Mouse (Mus musculus) ES-Bruce4 (cell line): Measurements from ENCODE around the gene Pcnx. TPM values are rescaled to one million over a fixed set of nuclear protein-coding genes. Genes with fewer than 3 reads are reported as not detected.

Source experiments
- H3K27ac ChIP-seq: 2 replicates; pipeline ENCODE4 v1.5.1; 2012; ENCODE audit warnings: low read length, inconsistent platforms; ENCODE audit not compliant: insufficient read depth
- H3K27me3 ChIP-seq: 2 replicates; pipeline ENCODE4 v1.6.1; 2012; ENCODE audit warnings: mild to moderate bottlenecking, low read length, inconsistent platforms; ENCODE audit not compliant: control insufficient read depth, poor library complexity, insufficient read depth, severe bottlenecking
- H3K36me3 ChIP-seq: 2 replicates; pipeline ENCODE4 v1.6.1; 2012; ENCODE audit warnings: inconsistent platforms, mild to moderate bottlenecking, low read length, moderate library complexity; ENCODE audit not compliant: control insufficient read depth, poor library complexity, insufficient read depth, severe bottlenecking
- H3K4me1 ChIP-seq: one replicate; pipeline ENCODE4 v1.8.1; 2011; ENCODE audit warnings: low read length; ENCODE audit not compliant: control insufficient read depth, insufficient read depth
- H3K4me3 ChIP-seq: 2 replicates; pipeline ENCODE4 v1.5.1; 2011; ENCODE audit warnings: low read depth, mild to moderate bottlenecking, low read length
- H3K9ac ChIP-seq: 2 replicates; pipeline ENCODE4 v1.6.1; 2012; ENCODE audit warnings: low read depth, mild to moderate bottlenecking, inconsistent platforms; ENCODE audit not compliant: poor library complexity, severe bottlenecking
- H3K9me3 ChIP-seq: replicated peaks from 2 replicates; pipeline ENCODE4 v1.6.1; 2012; ENCODE audit warnings: mild to moderate bottlenecking, low read length, inconsistent platforms; ENCODE audit not compliant: control insufficient read depth, poor library complexity, insufficient read depth, severe bottlenecking
- CTCF ChIP-seq: IDR thresholded peaks from one replicate; pipeline ENCODE4 v1.8.1; 2011; ENCODE audit warnings: low read depth, low read length
- EP300 ChIP-seq: IDR thresholded peaks from 2 replicates; pipeline ENCODE4 v1.6.1; 2011; ENCODE audit warnings: low read depth, low read length; ENCODE audit not compliant: insufficient read depth
- POLR2A ChIP-seq: IDR thresholded peaks from one replicate; pipeline ENCODE4 v1.8.1; 2011; ENCODE audit warnings: low read length; ENCODE audit not compliant: insufficient read depth
- polyA plus RNA-seq: library from polyadenylated mRNA; stranded (reverse); fragments of >200 nt; gene quantifications from 2 replicates; pipeline ENCODE4 v1.2.4, GENCODE M21; 2011; ENCODE audit warnings: low read depth; ENCODE audit not compliant: missing spikeins, insufficient read depth, insufficient read length

The Pcnx gene
- polyA plus RNA-seq, 1 experiment: 18.5 TPM

DNA sequence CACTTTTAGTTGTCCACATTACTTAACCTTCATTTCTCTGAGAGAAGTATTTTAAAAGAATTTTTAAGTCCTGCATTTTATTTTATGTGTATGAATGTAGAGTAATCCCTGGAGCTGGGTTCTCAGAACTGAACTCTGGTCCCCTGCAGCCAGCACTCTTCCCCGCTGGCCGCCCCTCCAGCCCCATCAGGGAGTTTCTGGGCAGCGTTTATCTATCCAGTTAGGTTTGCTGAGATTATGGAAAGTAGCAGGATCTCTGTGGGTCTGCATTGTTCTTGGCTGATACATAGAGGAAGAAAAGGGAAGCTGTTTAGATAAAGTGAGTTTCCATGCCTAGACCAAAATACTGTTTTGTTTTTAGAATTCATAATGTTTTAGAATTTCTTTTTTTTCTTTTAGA lies 63.0 kb downstream of the Pcnx start:
- H3K27ac ChIP-seq: no peak overlapping the region
- H3K27me3 ChIP-seq: no peaks in the 10 kb centered on the region
- H3K9me3 ChIP-seq: no peaks in the 10 kb centered on the region
- H3K4me1 ChIP-seq: no peaks in the 10 kb centered on the region
- H3K4me3 ChIP-seq: no peak overlapping the region
- TF ChIP-seq POLR2A: no peak
- no peak for TF ChIP-seq CTCF
- no peak for TF ChIP-seq EP300
- H3K36me3 ChIP-seq: no peaks in the 10 kb centered on the region
- no peak overlapping the region for H3K9ac ChIP-seq

DNA sequence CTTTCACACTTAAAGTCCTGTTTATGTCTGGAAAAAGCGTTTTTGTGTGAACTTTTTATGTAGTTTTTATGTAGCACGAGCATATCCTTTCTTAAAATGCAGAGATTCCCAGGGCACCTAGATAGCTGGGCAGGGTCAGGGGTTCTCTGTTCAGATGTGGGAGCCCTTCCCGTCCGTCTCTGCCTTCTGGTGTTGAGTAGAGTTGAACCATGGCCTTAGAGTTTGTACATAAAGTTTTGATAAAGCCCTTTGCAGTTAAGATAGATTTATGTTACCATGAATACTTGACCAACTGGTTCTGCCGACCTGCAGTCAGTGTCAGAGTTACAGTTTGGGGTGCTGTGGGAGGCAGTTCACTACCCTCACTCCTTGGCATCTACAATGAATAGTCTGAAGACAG lies 67.3 kb downstream of the Pcnx start:
- Histone ChIP-seq H3K4me3 (no peak overlapping the region), H3K27ac (no peak overlapping the region), H3K9ac (no peak overlapping the region), H3K36me3 (no peaks in the 10 kb centered on the region), H3K4me1 (no peaks in the 10 kb centered on the region), H3K27me3 (no peaks in the 10 kb centered on the region), H3K9me3 (no peaks in the 10 kb centered on the region)
- TF ChIP-seq EP300 (no peak), CTCF (no peak), POLR2A (no peak)

DNA sequence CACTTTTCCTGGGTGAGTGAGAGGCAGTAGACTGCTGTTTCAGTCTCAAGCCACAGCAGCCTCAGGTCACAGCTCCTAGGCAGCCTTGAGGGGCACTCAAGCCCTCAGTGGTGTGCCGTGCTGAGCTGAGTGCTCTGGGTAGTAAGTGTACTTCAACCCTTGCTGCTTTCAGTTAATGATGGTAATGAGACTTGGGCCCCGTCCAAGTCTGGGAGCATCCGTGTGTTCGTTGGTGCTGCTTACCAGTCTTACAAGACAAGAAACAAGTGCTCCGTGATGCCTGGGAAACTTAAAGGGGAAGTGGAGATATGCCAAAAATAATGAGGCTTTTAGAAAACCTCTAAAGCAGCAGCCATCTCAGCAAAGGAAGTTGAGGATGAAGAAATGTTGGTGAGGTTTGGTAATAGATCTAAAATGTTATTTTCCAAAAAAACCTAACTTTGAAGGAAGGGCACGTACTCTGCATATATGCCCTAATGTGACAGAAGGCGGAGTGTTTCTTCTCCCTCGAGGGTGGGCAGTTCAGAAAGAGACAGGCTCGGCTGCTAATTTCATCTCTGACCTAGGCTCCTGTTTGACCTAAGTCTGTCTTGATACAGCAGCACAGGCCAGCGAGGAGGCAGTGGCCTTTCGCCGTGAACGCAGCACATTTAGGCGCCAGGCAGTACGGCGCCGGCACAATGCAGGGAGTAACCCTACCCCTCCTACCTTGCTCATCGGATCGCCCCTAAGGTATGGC lies 68.0 kb downstream of the Pcnx start:
- TF ChIP-seq CTCF: no peak
- no peak for TF ChIP-seq POLR2A
- no peaks in the 10 kb centered on the region for H3K9me3 ChIP-seq
- no peak overlapping the region for H3K4me3 ChIP-seq
- no peaks in the 10 kb centered on the region for H3K27me3 ChIP-seq
- no peaks in the 10 kb centered on the region for H3K36me3 ChIP-seq
- H3K27ac ChIP-seq: no peak overlapping the region
- no peak overlapping the region for H3K9ac ChIP-seq
- no peaks in the 10 kb centered on the region for H3K4me1 ChIP-seq

DNA sequence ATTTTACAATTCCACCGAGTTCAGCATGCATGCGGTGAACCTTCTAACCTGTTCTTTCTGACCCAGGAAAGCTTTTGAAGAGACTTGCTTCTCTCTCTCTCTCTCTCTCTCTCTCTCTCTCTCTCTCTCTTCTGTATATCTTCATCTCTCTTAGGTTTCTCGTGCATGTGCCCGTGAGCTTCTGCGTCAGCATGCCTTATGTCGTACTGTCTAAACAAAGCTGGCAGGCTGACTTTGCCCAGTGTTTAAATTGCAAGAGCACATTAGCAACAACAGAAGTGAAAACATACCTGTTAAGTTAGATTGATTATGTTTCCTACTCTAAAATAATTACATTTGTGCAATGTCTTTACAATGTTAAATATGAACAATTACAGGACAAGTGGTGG lies 68.6 kb downstream of the Pcnx start:
- H3K4me1 ChIP-seq: no peaks in the 10 kb centered on the region
- H3K9ac ChIP-seq: no peak overlapping the region
- H3K9me3 ChIP-seq: no peaks in the 10 kb centered on the region
- no peak overlapping the region for H3K27ac ChIP-seq
- TF ChIP-seq POLR2A (no peak), CTCF (no peak), EP300 (no peak)
- H3K36me3 ChIP-seq: no peaks in the 10 kb centered on the region
- no peaks in the 10 kb centered on the region for H3K27me3 ChIP-seq
- H3K4me3 ChIP-seq: no peak overlapping the region

DNA sequence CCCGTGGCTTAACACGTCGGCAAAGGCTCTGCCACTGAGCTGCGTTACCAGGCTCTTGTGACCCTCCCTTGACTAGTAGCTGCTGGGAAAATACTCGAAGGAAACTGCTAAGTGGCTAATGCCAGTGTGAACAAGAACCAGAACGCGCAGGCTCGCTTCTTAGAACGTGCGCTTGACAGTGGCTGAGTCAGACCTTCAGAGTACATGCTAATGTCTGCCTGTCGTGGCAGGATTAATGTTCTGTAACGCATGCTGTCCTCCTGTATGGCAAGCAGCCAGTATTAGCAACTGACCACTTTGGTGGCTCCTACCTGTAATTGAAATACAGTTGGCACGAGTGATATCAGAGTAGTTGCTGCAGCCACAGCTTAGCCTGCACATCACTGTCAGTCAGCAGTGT lies 72.2 kb downstream of the Pcnx start:
- H3K4me3 ChIP-seq: no peak overlapping the region
- TF ChIP-seq CTCF (no peak), POLR2A (no peak), EP300 (no peak)
- H3K36me3 ChIP-seq: no peaks in the 10 kb centered on the region
- H3K9ac ChIP-seq: no peak overlapping the region
- H3K27me3 ChIP-seq: no peaks in the 10 kb centered on the region
- no peaks in the 10 kb centered on the region for H3K9me3 ChIP-seq
- no peaks in the 10 kb centered on the region for H3K4me1 ChIP-seq
- no peak overlapping the region for H3K27ac ChIP-seq

DNA sequence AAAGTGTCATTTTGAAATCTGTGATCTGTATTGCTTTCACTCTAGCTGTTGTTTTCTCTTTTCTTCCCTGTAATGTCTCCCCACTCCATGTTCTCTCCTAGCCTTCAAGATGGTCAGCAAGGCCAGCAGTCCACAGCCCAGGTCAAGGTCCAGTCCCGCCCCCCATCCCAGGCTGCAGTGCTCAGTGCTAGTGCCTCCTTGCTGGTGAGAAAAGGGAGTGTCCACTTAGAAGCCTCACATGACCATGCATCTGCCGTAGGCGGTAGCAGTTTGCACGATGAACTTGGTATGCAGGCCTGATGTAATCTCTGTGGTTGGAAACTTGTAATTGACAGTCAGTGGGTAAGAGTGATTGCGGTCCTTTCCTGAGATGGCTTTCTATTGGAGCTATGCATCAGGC lies 73.6 kb downstream of the Pcnx start:
- no peaks in the 10 kb centered on the region for H3K36me3 ChIP-seq
- no peak overlapping the region for H3K27ac ChIP-seq
- no peak overlapping the region for H3K4me3 ChIP-seq
- no peak overlapping the region for H3K9ac ChIP-seq
- H3K4me1 ChIP-seq: no peaks in the 10 kb centered on the region
- TF ChIP-seq POLR2A (no peak), EP300 (no peak), CTCF (no peak)
- no peaks in the 10 kb centered on the region for H3K27me3 ChIP-seq
- no peaks in the 10 kb centered on the region for H3K9me3 ChIP-seq

DNA sequence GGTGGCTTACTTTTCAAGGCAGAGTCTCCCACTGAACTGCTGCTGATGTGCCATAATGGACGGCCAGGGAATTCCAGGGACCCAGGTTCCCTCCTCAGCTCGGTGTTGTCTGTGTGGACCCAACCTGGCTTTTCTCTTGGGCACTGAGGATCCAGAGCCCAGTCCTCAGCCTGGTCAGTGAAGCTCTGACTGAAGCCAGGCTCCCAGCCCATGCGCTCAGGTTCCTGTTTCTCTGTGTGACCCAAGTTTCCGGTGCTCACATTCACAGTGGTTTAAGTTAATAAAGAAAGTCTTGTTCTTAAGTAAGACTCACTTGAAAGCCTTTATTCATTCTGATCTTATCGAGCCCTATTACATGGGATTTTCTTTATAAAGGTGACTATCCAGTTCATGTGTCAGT lies 74.7 kb downstream of the Pcnx start:
- Histone ChIP-seq H3K9me3 (no peaks in the 10 kb centered on the region), H3K4me3 (no peak overlapping the region), H3K36me3 (no peaks in the 10 kb centered on the region), H3K27me3 (no peaks in the 10 kb centered on the region), H3K4me1 (no peaks in the 10 kb centered on the region), H3K27ac (no peak overlapping the region), H3K9ac (no peak overlapping the region)
- TF ChIP-seq POLR2A: no peak
- TF ChIP-seq EP300: no peak
- TF ChIP-seq CTCF: no peak
